Mouse (Mus musculus): ENCODE results near the gene Nr2e3. TPM values are rescaled to one million over a fixed set of nuclear protein-coding genes. Genes with fewer than 3 reads are reported as not detected.

The Nr2e3 gene
- 0.24 TPM in 1 of 2 replicates, not detected in the other for polyA plus RNA-seq (2016; fragmentation: Nextera tagmentation; extraction: Ambion mirVana)

DNA sequence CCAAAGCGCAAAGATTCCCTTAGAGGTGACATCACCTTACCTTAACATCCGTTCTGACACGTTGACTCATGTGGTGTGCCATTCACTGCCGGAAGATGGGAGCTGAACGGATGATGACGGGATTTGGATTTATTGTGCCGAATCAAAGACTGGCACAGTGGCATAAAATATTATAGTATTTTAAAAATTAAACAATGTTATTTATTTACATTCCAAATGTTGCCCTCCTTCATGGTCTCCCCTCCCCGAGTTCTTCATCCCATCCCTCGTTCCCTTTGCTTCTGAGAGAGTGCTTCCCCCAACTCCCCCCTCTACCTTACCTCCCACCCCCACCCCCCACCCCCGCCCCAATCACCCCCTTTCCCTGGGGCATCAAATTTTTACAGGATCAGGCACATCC lies at the start of gene Nr2e3:
Gene Nr2e3 (minus strand): TSS at position 101 of the 400 bp plus-strand sequence.
- 0 out of 2 replicates have a peak, but pooled peaks cover 3% of the 10 kb centered on the region for H3K4me1 ChIP-seq
- 88% methylated on average over 10 of the region's 10 CpGs for WGBS
- H3K36me3 ChIP-seq, result no peaks in the 10 kb centered on the region
- H3K27me3 ChIP-seq, result no peaks in the 10 kb centered on the region
- H3K4me2 ChIP-seq (replicated peaks), result no peak within 1 kb of the TSS
- no peak for ATAC-seq (ENCODE audit: low FRiP score, low read depth)
- H3K27ac ChIP-seq (replicated peaks), result no peak within 1 kb of the TSS
- no peak within 1 kb of the TSS for H3K9ac ChIP-seq (replicated peaks)
- no peak within 1 kb of the TSS for H3K4me3 ChIP-seq
- H3K9me3 ChIP-seq, result no peaks in the 10 kb centered on the region

DNA sequence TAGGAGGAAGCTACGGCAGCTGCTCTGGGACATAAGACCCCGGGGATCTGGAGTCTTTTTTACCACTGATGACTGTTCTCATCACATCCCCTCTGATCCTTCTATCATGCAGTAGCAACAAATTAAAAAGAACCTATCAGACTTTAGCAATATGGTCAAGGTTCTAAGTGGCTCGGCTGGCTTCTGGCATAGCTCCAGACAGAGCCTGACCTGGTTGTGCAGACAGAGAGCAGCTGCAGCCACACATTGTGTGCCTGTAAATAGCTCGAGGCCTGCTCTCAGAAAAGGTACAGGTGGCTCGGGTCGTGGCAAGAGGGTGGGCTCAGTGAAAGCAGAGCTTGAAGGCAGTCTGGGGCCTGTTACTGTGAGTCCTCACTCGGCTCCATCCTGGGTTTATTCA lies 48.5 kb upstream of the Nr2e3 start:
- ATAC-seq (ENCODE audit: low FRiP score, low read depth), result no peak
- H3K27me3 ChIP-seq, result no peaks in the 10 kb centered on the region
- H3K27ac ChIP-seq (replicated peaks), result no peak overlapping the region
- H3K4me3 ChIP-seq, result no peak overlapping the region
- H3K4me1 ChIP-seq, result no peaks in the 10 kb centered on the region
- no peak overlapping the region for H3K4me2 ChIP-seq (replicated peaks)
- H3K9ac ChIP-seq (replicated peaks), result no peak overlapping the region
- WGBS, result 79% methylated on average over 7 of the region's 7 CpGs
- H3K9me3 ChIP-seq, result no peaks in the 10 kb centered on the region
- H3K36me3 ChIP-seq, result no peaks in the 10 kb centered on the region

DNA sequence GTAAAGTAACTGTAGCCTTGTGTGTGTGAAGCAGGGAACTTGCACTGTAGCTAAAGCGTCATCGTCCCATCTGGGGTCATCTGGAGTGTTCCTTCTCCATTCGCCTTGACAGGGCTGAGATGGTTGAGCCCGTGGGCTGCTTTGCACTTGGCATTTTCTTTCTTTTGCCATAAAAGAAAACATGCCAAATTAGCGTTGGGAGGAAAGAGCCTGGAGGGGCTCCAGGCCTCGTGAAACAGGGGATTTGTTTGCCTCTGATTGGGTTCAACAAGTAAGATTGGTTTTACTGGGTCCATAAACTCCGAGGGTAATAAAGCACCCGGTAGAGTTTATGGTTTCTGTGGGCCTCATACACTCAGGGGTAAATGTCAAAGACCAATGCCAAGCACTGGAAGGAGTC lies 41.9 kb upstream of the Nr2e3 start:
- Histone ChIP-seq H3K4me1 (no peaks in the 10 kb centered on the region), H3K9ac (replicated peaks) (no peak overlapping the region), H3K36me3 (no peaks in the 10 kb centered on the region), H3K4me2 (replicated peaks) (no peak overlapping the region), H3K9me3 (no peaks in the 10 kb centered on the region), H3K27ac (replicated peaks) (no peak overlapping the region), H3K4me3 (no peak overlapping the region), H3K27me3 (no peaks in the 10 kb centered on the region)
- no peak for ATAC-seq (ENCODE audit: low FRiP score, low read depth)
- 91% methylated on average over 8 of the region's 8 CpGs for WGBS

DNA sequence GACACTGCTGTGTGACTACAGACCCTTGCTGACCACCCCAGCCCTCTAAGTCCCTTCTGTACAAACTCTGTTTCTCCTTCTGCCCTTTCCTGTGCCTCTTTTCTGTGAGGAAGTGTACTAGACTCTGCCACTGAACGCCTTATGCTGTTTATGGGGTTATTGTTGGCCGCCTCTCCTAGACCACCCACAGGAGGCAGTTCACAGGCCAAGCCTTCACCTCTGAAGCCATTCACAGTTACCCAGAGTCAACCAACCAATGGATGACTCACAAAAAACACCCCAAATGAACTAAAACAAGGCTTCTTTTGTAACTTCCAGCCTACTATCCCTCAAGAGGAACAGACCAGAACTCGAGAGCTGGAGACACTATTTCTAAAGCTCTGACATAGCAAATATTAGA lies 41.0 kb upstream of the Nr2e3 start:
- no peak for ATAC-seq (ENCODE audit: low FRiP score, low read depth)
- H3K9me3 ChIP-seq, result no peaks in the 10 kb centered on the region
- H3K36me3 ChIP-seq, result no peaks in the 10 kb centered on the region
- H3K27ac ChIP-seq (replicated peaks), result no peak overlapping the region
- no peak overlapping the region for H3K9ac ChIP-seq (replicated peaks)
- no peak overlapping the region for H3K4me3 ChIP-seq
- WGBS, result 89% methylated on average over 3 of the region's 3 CpGs
- H3K4me1 ChIP-seq, result no peaks in the 10 kb centered on the region
- no peak overlapping the region for H3K4me2 ChIP-seq (replicated peaks)
- H3K27me3 ChIP-seq, result no peaks in the 10 kb centered on the region

DNA sequence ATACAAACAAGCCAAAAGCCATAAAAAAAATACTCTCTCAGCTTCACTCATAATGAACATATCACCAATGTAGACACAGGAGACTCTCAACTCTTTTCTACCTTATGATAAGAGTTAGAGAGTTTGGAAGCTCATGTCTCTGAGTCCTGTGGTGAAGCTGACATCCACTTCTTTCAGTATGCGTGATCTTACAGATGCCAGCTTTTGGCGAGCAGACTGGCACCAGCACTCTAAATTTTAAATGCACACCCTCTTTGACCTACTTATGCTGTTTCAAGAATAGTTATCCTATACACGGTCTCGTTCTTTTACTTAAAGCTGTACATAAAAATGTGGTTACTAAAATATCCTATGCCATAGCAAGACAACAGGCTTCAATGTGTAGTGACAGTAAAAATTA lies 37.3 kb upstream of the Nr2e3 start:
- H3K4me2 ChIP-seq (replicated peaks), result no peak overlapping the region
- H3K4me3 ChIP-seq, result no peak overlapping the region
- ATAC-seq (ENCODE audit: low FRiP score, low read depth), result no peak
- 88% methylated on average over 4 of the region's 4 CpGs for WGBS
- H3K27ac ChIP-seq (replicated peaks), result no peak overlapping the region
- no peaks in the 10 kb centered on the region for H3K9me3 ChIP-seq
- no peaks in the 10 kb centered on the region for H3K36me3 ChIP-seq
- H3K27me3 ChIP-seq, result no peaks in the 10 kb centered on the region
- no peak overlapping the region for H3K9ac ChIP-seq (replicated peaks)
- no peaks in the 10 kb centered on the region for H3K4me1 ChIP-seq

DNA sequence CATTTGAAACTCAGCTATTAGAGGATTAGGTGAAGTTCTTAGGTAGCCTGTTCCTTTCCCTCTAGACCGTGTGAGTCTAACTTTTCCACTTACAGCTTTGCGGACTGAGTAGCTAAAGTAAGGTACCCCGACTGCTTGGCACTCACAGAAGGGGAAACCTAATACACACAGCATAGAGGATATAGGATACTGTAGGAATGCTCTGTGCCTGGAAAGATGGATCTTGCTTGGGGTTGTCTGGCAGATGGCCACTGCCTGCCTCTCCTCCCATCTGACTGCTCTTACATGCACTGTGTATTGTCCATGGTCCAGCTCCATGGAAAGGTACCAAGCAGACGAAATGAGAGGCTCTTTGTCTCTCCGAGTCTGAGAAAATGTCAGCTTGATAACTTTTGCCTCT lies 30.9 kb upstream of the Nr2e3 start:
- no peak overlapping the region for H3K9ac ChIP-seq (replicated peaks)
- no peaks in the 10 kb centered on the region for H3K9me3 ChIP-seq
- no peak overlapping the region for H3K4me3 ChIP-seq
- 81% methylated on average over 5 of the region's 5 CpGs for WGBS
- H3K4me2 ChIP-seq (replicated peaks), result no peak overlapping the region
- no peaks in the 10 kb centered on the region for H3K4me1 ChIP-seq
- H3K27ac ChIP-seq (replicated peaks), result no peak overlapping the region
- ATAC-seq (ENCODE audit: low FRiP score, low read depth), result no peak
- H3K27me3 ChIP-seq, result no peaks in the 10 kb centered on the region
- no peaks in the 10 kb centered on the region for H3K36me3 ChIP-seq

DNA sequence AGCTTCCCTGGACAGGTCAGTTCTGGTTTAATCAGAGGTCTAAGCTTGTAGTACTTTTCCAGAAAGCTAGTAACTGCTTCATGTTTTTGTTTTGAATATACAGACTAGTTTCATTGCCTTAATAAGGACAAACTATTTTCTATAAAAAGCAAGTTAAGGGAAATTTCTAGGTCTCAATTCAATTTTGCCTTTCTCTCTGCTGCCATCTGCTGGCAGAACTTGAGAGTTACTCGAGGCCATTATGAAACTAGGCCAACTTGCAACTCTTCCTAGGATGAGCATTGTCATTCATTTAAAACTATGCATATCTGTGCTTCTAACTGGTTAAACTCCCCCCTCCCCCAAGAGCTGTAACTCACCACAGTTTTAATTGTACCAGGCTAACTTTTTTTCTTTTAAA lies 29.4 kb upstream of the Nr2e3 start:
- Histone ChIP-seq H3K27ac (replicated peaks) (no peak overlapping the region), H3K9ac (replicated peaks) (no peak overlapping the region), H3K4me3 (no peak overlapping the region), H3K4me1 (no peaks in the 10 kb centered on the region), H3K4me2 (replicated peaks) (no peak overlapping the region), H3K36me3 (no peaks in the 10 kb centered on the region), H3K9me3 (no peaks in the 10 kb centered on the region), H3K27me3 (no peaks in the 10 kb centered on the region)
- no peak for ATAC-seq (ENCODE audit: low FRiP score, low read depth)
- 0% methylated on average over 1 of the region's 1 CpGs for WGBS

DNA sequence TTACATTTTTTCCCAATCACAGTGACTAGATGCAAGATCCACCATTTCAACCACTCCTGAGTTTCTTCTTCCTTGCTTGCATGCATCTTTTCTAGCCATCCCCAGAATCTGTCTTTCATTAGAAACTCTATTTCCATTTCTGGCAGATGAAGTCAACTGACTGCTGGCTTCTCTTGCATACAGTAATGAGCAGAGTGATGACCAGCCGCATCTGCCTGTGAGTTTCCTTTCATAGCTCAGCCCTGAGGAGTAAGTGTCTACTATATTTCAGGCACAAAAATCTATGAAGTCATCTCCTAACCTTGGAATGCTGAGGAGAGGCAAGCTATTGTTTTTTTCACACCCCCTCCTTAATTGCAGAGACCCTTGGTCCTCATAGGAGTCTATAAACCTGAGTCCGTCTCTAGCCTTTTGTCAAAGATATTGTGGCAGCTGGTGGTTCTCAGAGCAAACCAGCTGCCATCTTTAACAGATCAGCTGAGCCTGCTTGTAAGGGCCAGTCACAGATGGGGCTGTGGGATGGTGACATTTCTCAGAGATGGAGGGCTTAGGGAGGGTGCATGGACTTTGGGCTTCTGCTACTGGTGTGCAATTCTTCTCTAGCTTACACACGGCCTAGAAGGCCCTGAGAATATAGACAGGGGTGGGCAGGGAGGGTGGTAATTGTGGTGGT lies 25.6 kb upstream of the Nr2e3 start:
- ATAC-seq (ENCODE audit: low FRiP score, low read depth), result no peak

DNA sequence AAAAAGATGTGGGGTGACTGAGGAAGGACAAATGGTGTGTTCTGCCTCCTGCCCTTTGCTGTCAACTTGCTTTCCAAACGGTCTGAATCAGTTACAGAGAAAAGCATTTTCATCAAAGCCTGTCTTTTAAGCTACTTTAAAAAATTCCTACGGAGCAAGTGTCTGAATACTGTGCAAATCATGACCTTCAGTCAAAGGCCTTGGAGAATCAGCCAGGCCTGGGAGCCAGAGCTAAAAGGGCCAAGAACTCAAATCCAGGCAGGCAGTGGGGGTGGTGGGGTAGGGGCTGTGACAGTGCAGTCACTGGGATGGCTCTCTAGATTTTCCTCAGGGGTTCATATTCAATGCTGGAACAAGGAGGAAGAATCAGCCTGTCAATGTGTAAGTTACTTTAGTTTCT lies 20.7 kb upstream of the Nr2e3 start:
- H3K4me3 ChIP-seq, result no peak overlapping the region
- no peaks in the 10 kb centered on the region for H3K9me3 ChIP-seq
- H3K4me2 ChIP-seq (replicated peaks), result no peak overlapping the region
- H3K27ac ChIP-seq (replicated peaks), result no peak overlapping the region
- 65% methylated on average over 2 of the region's 2 CpGs for WGBS
- no peaks in the 10 kb centered on the region for H3K4me1 ChIP-seq
- no peak overlapping the region for H3K9ac ChIP-seq (replicated peaks)
- ATAC-seq (ENCODE audit: low FRiP score, low read depth), result no peak
- no peaks in the 10 kb centered on the region; the same call in 1 of the 2 replicates for H3K36me3 ChIP-seq
- no peaks in the 10 kb centered on the region for H3K27me3 ChIP-seq

More for the DNA sequence above, 25.6 kb upstream of the Nr2e3 start:
- Histone ChIP-seq H3K9me3 (no peaks in the 10 kb centered on the region), H3K27me3 (no peaks in the 10 kb centered on the region), H3K4me1 (no peaks in the 10 kb centered on the region), H3K4me2 (replicated peaks) (no peak overlapping the region), H3K36me3 (no peaks in the 10 kb centered on the region; the same call in 1 of the 2 replicates), H3K27ac (replicated peaks) (no peak overlapping the region), H3K4me3 (no peak overlapping the region), H3K9ac (replicated peaks) (no peak overlapping the region)
- 78% methylated on average over 3 of the region's 3 CpGs for WGBS

DNA sequence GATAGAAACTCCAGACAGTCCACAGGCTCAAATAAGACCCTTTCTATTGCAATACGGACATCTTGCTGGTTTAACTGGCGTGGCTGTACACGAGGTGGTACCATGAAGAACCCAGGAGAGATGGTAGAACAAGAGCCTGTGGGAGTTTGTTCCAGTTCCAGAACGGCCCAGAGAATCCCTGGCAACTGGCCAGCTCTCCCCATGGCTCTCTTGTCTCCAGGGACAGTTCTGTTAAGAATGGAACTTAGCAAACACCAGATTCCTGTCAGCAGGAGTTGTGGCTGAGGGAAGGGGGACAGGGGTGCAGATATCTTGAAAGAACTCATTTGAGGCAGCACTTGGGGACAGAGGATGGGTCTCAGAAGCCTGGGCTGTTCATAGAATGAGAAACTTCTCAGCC lies 10.8 kb upstream of the Nr2e3 start:
- Histone ChIP-seq H3K27me3 (no peaks in the 10 kb centered on the region), H3K4me2 (replicated peaks) (no peak overlapping the region), H3K36me3 (no peaks in the 10 kb centered on the region), H3K27ac (replicated peaks) (no peak overlapping the region), H3K4me1 (no peaks in the 10 kb centered on the region), H3K4me3 (no peak overlapping the region), H3K9ac (replicated peaks) (no peak overlapping the region), H3K9me3 (no peaks in the 10 kb centered on the region)
- WGBS, result 84% methylated on average over 4 of the region's 4 CpGs
- ATAC-seq (ENCODE audit: low FRiP score, low read depth), result no peak

DNA sequence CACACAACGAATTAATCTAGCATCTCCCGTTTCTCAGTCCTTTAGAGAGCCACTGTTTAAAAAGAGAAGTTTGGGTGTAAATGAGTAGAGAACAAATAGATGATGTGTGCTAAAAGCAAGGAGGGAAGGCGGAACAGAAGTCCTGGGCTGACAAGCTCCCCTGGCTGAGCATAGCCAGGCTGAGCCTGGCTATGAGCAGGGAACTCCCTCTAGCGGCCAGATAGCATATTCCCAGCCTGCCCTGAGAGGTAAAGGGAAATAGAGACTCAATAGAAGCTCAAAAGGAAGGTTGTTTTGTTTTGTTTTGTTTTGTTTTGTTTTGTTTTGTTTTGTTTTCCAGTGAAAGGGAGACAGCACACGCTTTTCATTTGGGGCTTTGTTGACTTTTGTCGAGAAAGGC lies 8.9 kb upstream of the Nr2e3 start:
- no peaks in the 10 kb centered on the region for H3K9me3 ChIP-seq
- no peak overlapping the region for H3K27ac ChIP-seq (replicated peaks)
- H3K9ac ChIP-seq (replicated peaks), result no peak overlapping the region
- no peaks in the 10 kb centered on the region for H3K27me3 ChIP-seq
- H3K4me1 ChIP-seq, result no peaks in the 10 kb centered on the region
- ATAC-seq (ENCODE audit: low FRiP score, low read depth), result no peak
- no peak overlapping the region for H3K4me3 ChIP-seq
- WGBS, result 27% methylated on average over 6 of the region's 6 CpGs
- no peak overlapping the region for H3K4me2 ChIP-seq (replicated peaks)
- H3K36me3 ChIP-seq, result no peaks in the 10 kb centered on the region

DNA sequence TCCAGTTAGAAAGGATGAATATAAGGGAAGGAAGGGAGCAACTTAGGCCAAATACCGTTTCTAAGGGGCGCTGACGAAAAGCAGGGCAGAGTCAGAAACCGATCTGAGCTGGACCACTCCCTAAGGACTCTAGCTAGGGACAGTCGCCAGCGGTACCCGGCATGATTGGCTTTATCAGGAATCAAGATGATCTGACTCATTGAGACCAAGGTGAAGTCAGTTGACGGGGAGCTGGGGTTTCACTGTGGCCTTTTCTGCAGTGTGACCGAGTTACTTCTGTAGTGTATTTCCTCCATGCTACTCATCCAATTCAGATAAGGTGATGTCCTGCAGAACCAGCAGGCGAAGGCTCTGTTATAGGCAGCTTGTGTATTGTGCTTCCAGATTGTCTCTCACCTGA lies 4.6 kb upstream of the Nr2e3 start:
- H3K36me3 ChIP-seq, result no peaks in the 10 kb centered on the region
- ATAC-seq (ENCODE audit: low FRiP score, low read depth), result no peak
- H3K27ac ChIP-seq (replicated peaks), result no peak overlapping the region
- H3K4me2 ChIP-seq (replicated peaks), result no peak overlapping the region
- H3K9ac ChIP-seq (replicated peaks), result no peak overlapping the region
- WGBS, result 84% methylated on average over 10 of the region's 10 CpGs
- H3K4me1 ChIP-seq, result 0 out of 2 replicates have a peak, but pooled peaks cover 3% of the 10 kb centered on the region
- H3K4me3 ChIP-seq, result no peak overlapping the region
- H3K9me3 ChIP-seq, result no peaks in the 10 kb centered on the region
- H3K27me3 ChIP-seq, result no peaks in the 10 kb centered on the region

DNA sequence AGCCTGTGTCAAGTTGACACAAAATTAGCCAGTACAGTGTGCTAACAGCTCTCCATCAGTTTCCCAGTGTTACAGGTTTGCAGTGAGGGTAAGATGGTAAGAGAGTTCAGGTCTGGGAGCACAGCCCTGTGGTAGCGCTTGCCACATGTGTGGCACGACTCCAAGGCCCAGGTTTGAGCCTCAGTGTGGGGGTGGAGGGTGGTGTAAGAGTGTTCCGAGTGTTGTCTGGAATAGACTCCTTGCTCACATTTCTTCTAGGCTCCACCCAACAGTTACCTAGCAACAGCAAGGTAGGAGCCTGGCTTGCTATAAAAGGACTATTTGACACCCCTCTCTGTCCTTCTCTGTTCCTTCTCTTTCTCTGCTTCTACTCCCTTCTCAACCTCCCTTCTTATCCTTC lies 3.9 kb upstream of the Nr2e3 start:
- H3K4me1 ChIP-seq, result 0 out of 2 replicates have a peak, but pooled peaks cover 3% of the 10 kb centered on the region
- no peaks in the 10 kb centered on the region for H3K27me3 ChIP-seq
- H3K9ac ChIP-seq (replicated peaks), result no peak overlapping the region
- no peak overlapping the region for H3K4me2 ChIP-seq (replicated peaks)
- H3K36me3 ChIP-seq, result no peaks in the 10 kb centered on the region
- H3K27ac ChIP-seq (replicated peaks), result no peak overlapping the region
- no peak overlapping the region for H3K4me3 ChIP-seq
- WGBS, result 72% methylated on average over 3 of the region's 3 CpGs
- no peak for ATAC-seq (ENCODE audit: low FRiP score, low read depth)
- H3K9me3 ChIP-seq, result no peaks in the 10 kb centered on the region

Data from midbrain, embryonic 12.5 days (tissue).